Mouse (Mus musculus): ENCODE results near the gene Ctsc. TPM values are rescaled to one million over a fixed set of nuclear protein-coding genes. Genes with fewer than 3 reads are reported as not detected.

Gene Ctsc
- total RNA-seq, 1 experiment from 2014 or later, result 251 TPM

- no peak for ATAC-seq (replicated peaks; ENCODE audit: insufficient number of reproducible peaks, low FRiP score, low TSS enrichment, poor library complexity, severe bottlenecking)
Observed at GRCm38 (mm10) chr7:88358042-88358878, 80.4 kb downstream of the Ctsc start.

Other genes starting within 250 kb of the Ctsc start
- not detected in 3 replicates for gene Rab38, start 152.2 kb downstream of the Ctsc start, total RNA-seq (2017)

Data from monocyte, adult 5-6 weeks (primary cell).